Mouse (Mus musculus) midbrain, embryonic 16.5 days (tissue): ENCODE results near the gene Zkscan14. TPM values are rescaled to one million over a fixed set of nuclear protein-coding genes. Genes with fewer than 3 reads are reported as not detected.
A peak's percentile ranks its signal among the peaks of the same experiment; 100 is the strongest.

ENCODE experiments used
- ATAC-seq: fragments of 200-750 bp; cut with Nextera tagmentation; 2 replicates; pipeline ENCODE4 v1.8.0; 2017; ENCODE audit warnings: moderate TSS enrichment
- H3K27ac ChIP-seq: fragments of 300-500 bp; sonication (generic); 2 replicates; pipeline ENCODE4 v1.5.1; 2014; ENCODE audit warnings: mild to moderate bottlenecking, low read length, mixed read lengths
- H3K27me3 ChIP-seq: fragments of 300-500 bp; sonication (generic); 2 replicates; pipeline ENCODE4 v1.6.1; 2014; ENCODE audit warnings: low read depth, low read length, mixed read lengths; ENCODE audit not compliant: control insufficient read depth, insufficient read depth
- H3K36me3 ChIP-seq: fragments of 300-500 bp; sonication (generic); 2 replicates; pipeline ENCODE4 v1.6.1; 2014; ENCODE audit warnings: mild to moderate bottlenecking, low read length, moderate library complexity, mixed read lengths; ENCODE audit not compliant: control insufficient read depth, insufficient read depth
- H3K4me1 ChIP-seq: fragments of 300-500 bp; sonication (generic); 2 replicates; pipeline ENCODE4 v1.6.1; 2014; ENCODE audit warnings: mild to moderate bottlenecking, low read length, mixed read lengths; ENCODE audit not compliant: control insufficient read depth, insufficient read depth
- H3K4me2 ChIP-seq: fragments of 300-500 bp; sonication (generic); 2 replicates; pipeline ENCODE4 v1.6.1; 2014; ENCODE audit warnings: mild to moderate bottlenecking, low read length, mixed read lengths
- H3K4me3 ChIP-seq: fragments of 300-500 bp; sonication (generic); 2 replicates; pipeline ENCODE4 v1.5.1; 2014; ENCODE audit warnings: low read depth, mild to moderate bottlenecking, low read length, moderate library complexity, mixed read lengths
- H3K9ac ChIP-seq: fragments of 300-500 bp; sonication (generic); 2 replicates; pipeline ENCODE4 v1.6.1; 2014; ENCODE audit warnings: low read depth, low read length, mixed read lengths
- H3K9me3 ChIP-seq: fragments of 300-500 bp; sonication (generic); replicated peaks from 2 replicates; pipeline ENCODE4 v1.6.1; 2014; ENCODE audit warnings: mild to moderate bottlenecking, low read length, mixed read lengths; ENCODE audit not compliant: control insufficient read depth, poor library complexity, severe bottlenecking
- WGBS: fragments of 180-500 bp; shearing (Covaris S2); extraction: QIAGEN DNeasy Blood & Tissue Kit; methylation state at CpG from one replicate; pipeline ENCODE4 v1.1.7; 2014; 5-methylcytosine and 5-hydroxymethylcytosine counted together
- polyA plus RNA-seq: library from polyadenylated mRNA; unstranded; fragments of >200 nt; fragmentation: Nextera tagmentation; extraction: Ambion mirVana; gene quantifications from 2 replicates; pipeline ENCODE4 v1.2.1, GENCODE M21; 2015

Gene Zkscan14
- polyA plus RNA-seq, 1 experiment from 2014 or later = 15.1 TPM

- Histone ChIP-seq H3K4me3 (peak overlapping the region; percentile 79), H3K4me2 (peak overlapping the region; percentile 79), H3K36me3 (peaks cover 23% of the 10 kb centered on the region), H3K27me3 (no peaks in the 10 kb centered on the region), H3K27ac (peak overlapping the region; percentile 83), H3K9me3 (no peaks in the 10 kb centered on the region), H3K4me1 (peaks cover 15% of the 10 kb centered on the region), H3K9ac (peak overlapping the region; percentile 93)
- peak; percentile 84 for ATAC-seq
- WGBS = 1% methylated on average over 41 of the region's 41 CpGs
Observed at GRCm38 (mm10) chr5:145190875-145191798, 10.5 kb downstream of the Zkscan14 start.

- 57% methylated on average over 5 of the region's 5 CpGs for WGBS
Observed at GRCm38 (mm10) chr5:145190373-145190772, 11.3 kb downstream of the Zkscan14 start.

GRCm38 (mm10) chr5:145189416-145189815, 12.3 kb downstream of the Zkscan14 start:
- WGBS = 92% methylated on average over 6 of the region's 6 CpGs
- Histone ChIP-seq H3K27ac (no peak overlapping the region), H3K9ac (no peak overlapping the region), H3K36me3 (peaks cover 19% of the 10 kb centered on the region), H3K9me3 (no peaks in the 10 kb centered on the region), H3K4me3 (no peak overlapping the region), H3K4me2 (no peak overlapping the region), H3K27me3 (no peaks in the 10 kb centered on the region), H3K4me1 (peaks cover 15% of the 10 kb centered on the region)
- ATAC-seq = no peak

More at GRCm38 (mm10) chr5:145190373-145190772, 11.3 kb downstream of the Zkscan14 start:
- H3K9me3 ChIP-seq = no peaks in the 10 kb centered on the region
- peak overlapping the region; percentile 93 for H3K9ac ChIP-seq
- no peaks in the 10 kb centered on the region for H3K27me3 ChIP-seq
- H3K4me3 ChIP-seq = peak overlapping the region; percentile 79
- no peak for ATAC-seq
- peaks cover 15% of the 10 kb centered on the region for H3K4me1 ChIP-seq
- H3K36me3 ChIP-seq = peaks cover 26% of the 10 kb centered on the region
- peak overlapping the region; percentile 79 for H3K4me2 ChIP-seq
- H3K27ac ChIP-seq = no peak overlapping the region; the same call in 1 of the 2 replicates

GRCm38 (mm10) chr5:145185244-145185643, 16.4 kb downstream of the Zkscan14 start:
- Histone ChIP-seq H3K4me2 (no peak overlapping the region), H3K27me3 (no peaks in the 10 kb centered on the region), H3K9me3 (no peaks in the 10 kb centered on the region), H3K4me1 (peaks cover 7% of the 10 kb centered on the region), H3K9ac (no peak overlapping the region), H3K36me3 (peaks cover 44% of the 10 kb centered on the region), H3K4me3 (no peak overlapping the region), H3K27ac (no peak overlapping the region)
- ATAC-seq = no peak
- 96% methylated on average over 2 of the region's 2 CpGs for WGBS

GRCm38 (mm10) chr5:145178461-145178980, 23.1 kb downstream of the Zkscan14 start:
- H3K9me3 ChIP-seq = no peaks in the 10 kb centered on the region
- 92% methylated on average over 18 of the region's 18 CpGs for WGBS
- H3K36me3 ChIP-seq = peaks cover 50% of the 10 kb centered on the region
- ATAC-seq = no peak
- no peak overlapping the region for H3K9ac ChIP-seq
- H3K4me3 ChIP-seq = no peak overlapping the region
- H3K27ac ChIP-seq = no peak overlapping the region
- H3K4me2 ChIP-seq = no peak overlapping the region
- H3K4me1 ChIP-seq = no peaks in the 10 kb centered on the region
- H3K27me3 ChIP-seq = no peaks in the 10 kb centered on the region

GRCm38 (mm10) chr5:145167306-145167661, 34.4 kb downstream of the Zkscan14 start:
- peaks cover 24% of the 10 kb centered on the region for H3K36me3 ChIP-seq
- H3K9me3 ChIP-seq = no peaks in the 10 kb centered on the region
- peak; percentile 74 for ATAC-seq

GRCm38 (mm10) chr5:145166536-145167305, 34.9 kb downstream of the Zkscan14 start, which contains the start of the genes Ptcd1 and Cpsf4:
TSS of gene Ptcd1 (minus strand) at chr5:145167108.
TSS of gene Cpsf4 (plus strand) at chr5:145167213.
- H3K9ac ChIP-seq = peak within 1 kb of the TSS; percentile 88
- no peaks in the 10 kb centered on the region for H3K27me3 ChIP-seq
- H3K9me3 ChIP-seq = no peaks in the 10 kb centered on the region
- under 1% methylated on average over 50 of the region's 51 CpGs for WGBS
- peaks cover 23% of the 10 kb centered on the region for H3K4me1 ChIP-seq
- H3K27ac ChIP-seq = peak within 1 kb of the TSS; percentile 79
- peak within 1 kb of the TSS; percentile 96 for H3K4me2 ChIP-seq
- H3K4me3 ChIP-seq = peak within 1 kb of the TSS; percentile 86
- H3K36me3 ChIP-seq = peaks cover 21% of the 10 kb centered on the region
- peak; percentile 94 for ATAC-seq

More at GRCm38 (mm10) chr5:145167306-145167661, 34.4 kb downstream of the Zkscan14 start:
- no peaks in the 10 kb centered on the region for H3K27me3 ChIP-seq
- H3K4me1 ChIP-seq = peaks cover 23% of the 10 kb centered on the region
- H3K4me2 ChIP-seq = peak overlapping the region; percentile 96
- H3K4me3 ChIP-seq = peak overlapping the region; percentile 86
- H3K9ac ChIP-seq = peak overlapping the region; percentile 88
- H3K27ac ChIP-seq = peak overlapping the region; percentile 78
- WGBS = 0% methylated on average over 28 of the region's 28 CpGs

GRCm38 (mm10) chr5:145165184-145165583, 36.5 kb downstream of the Zkscan14 start:
- Histone ChIP-seq H3K36me3 (peaks cover 23% of the 10 kb centered on the region), H3K4me2 (no peak overlapping the region), H3K9ac (no peak overlapping the region), H3K9me3 (no peaks in the 10 kb centered on the region), H3K27me3 (no peaks in the 10 kb centered on the region), H3K4me1 (peaks cover 23% of the 10 kb centered on the region), H3K4me3 (no peak overlapping the region), H3K27ac (no peak overlapping the region)
- WGBS = 87% methylated on average over 15 of the region's 15 CpGs
- ATAC-seq = no peak
